Mouse (Mus musculus): ENCODE data around the gene Elf2.

GRCm38 (mm10) chr3:51386441-51387133, 46.1 kb upstream of the Elf2 start:
- TF ChIP-seq CTCF (conservative IDR thresholded peaks at IDR 0.05; ENCODE audit: insufficient read depth, insufficient read length, low read depth, low read length), result no peak
- TF ChIP-seq POLR2A (IDR thresholded peaks at IDR 0.05; ENCODE audit: low read depth, low read length), result no peak
